Mouse (Mus musculus) CH12.LX (cell line): ENCODE measurements around the gene Ghdc.

Source experiments
- CTCF ChIP-seq, 2 experiments: IDR thresholded peaks in 1 of 2; conservative IDR thresholded peaks in 1 of 2; 2 replicates each; pipeline ENCODE4 v1.5.1; 2011 to 2012; ENCODE audit warnings: low read depth in 2 of 2, low read length in 2 of 2, improper control_type of control experiment in 1 of 2, inconsistent platforms in 1 of 2, mild to moderate bottlenecking in 1 of 2, moderate library complexity in 1 of 2
- ELF1 ChIP-seq: IDR thresholded peaks from 2 replicates; pipeline ENCODE4 v1.6.1; 2014; ENCODE audit warnings: low read depth, mild to moderate bottlenecking, inconsistent platforms, low read length, improper control_type of control experiment
- EP300 ChIP-seq: IDR thresholded peaks from 2 replicates; pipeline ENCODE4 v1.6.1; 2011; ENCODE audit warnings: low read length, improper control_type of control experiment
- HCFC1 ChIP-seq: IDR thresholded peaks from 2 replicates; pipeline ENCODE4 v1.6.1; 2012; ENCODE audit warnings: low read depth, mild to moderate bottlenecking, inconsistent platforms, low read length, improper control_type of control experiment
- MAFK ChIP-seq: IDR thresholded peaks from 2 replicates; pipeline ENCODE4 v1.6.1; 2011; ENCODE audit warnings: low read length, improper control_type of control experiment; ENCODE audit not compliant: insufficient replicate concordance
- MAX ChIP-seq: IDR thresholded peaks from 2 replicates; pipeline ENCODE4 v1.6.1; 2011; ENCODE audit warnings: low read length, improper control_type of control experiment
- MXI1 ChIP-seq: IDR thresholded peaks from 2 replicates; pipeline ENCODE4 v1.6.1; 2011; ENCODE audit warnings: mild to moderate bottlenecking, low read depth, low read length, improper control_type of control experiment
- MYC ChIP-seq: IDR thresholded peaks from 2 replicates; pipeline ENCODE4 v1.6.1; 2011; ENCODE audit warnings: low read depth, mild to moderate bottlenecking, improper control_type of control experiment, low read length
- POLR2A ChIP-seq: IDR thresholded peaks from 2 replicates; pipeline ENCODE4 v1.6.1; 2011; ENCODE audit warnings: low read depth, mild to moderate bottlenecking, improper control_type of control experiment, low read length
- UBTF ChIP-seq: IDR thresholded peaks from 2 replicates; pipeline ENCODE4 v1.6.1; 2012; ENCODE audit warnings: low read depth, mild to moderate bottlenecking, inconsistent platforms, low read length, improper control_type of control experiment, moderate library complexity
- USF2 ChIP-seq: conservative IDR thresholded peaks from 2 replicates; pipeline ENCODE4 v1.6.1; 2011; ENCODE audit warnings: low read depth, low read length, improper control_type of control experiment
- ZNF384 ChIP-seq: IDR thresholded peaks from 2 replicates; pipeline ENCODE4 v1.6.1; 2012; ENCODE audit warnings: low read depth, low read length, improper control_type of control experiment, inconsistent platforms

DNA sequence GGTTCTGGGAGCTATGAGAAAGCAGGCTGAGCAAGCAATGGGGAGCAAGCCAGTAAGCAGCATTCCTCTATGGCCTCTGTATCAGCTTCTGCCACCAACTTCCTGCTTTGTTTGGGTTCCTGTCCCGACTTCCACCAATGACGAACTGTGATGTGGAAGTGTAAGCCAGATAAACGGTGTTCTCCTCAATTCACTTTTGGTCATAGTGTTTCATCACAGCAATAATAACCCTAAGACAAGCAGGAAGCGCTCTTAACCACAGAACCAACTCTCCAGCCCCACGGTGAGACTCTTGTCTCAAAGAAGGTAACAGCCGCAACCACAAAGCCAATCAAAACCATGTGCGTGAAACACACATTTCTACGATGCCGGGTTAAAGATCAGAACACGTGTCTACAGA is 33.7 kb upstream of the Ghdc start:
- TF ChIP-seq ZNF384 (no peak), CTCF (conservative IDR thresholded peaks at IDR 0.05 in 1 of 2, IDR thresholded peaks at IDR 0.05 in 1 of 2; ENCODE audit: low read depth in 2 of 2, low read length in 2 of 2) (no peak), ELF1 (no peak), USF2 (no peak), HCFC1 (no peak), MXI1 (no peak), UBTF (no peak), POLR2A (no peak), EP300 (no peak), MYC (no peak), MAFK (no peak), MAX (no peak)
